Mouse (Mus musculus): ENCODE results near the gene Dstn.

DNA sequence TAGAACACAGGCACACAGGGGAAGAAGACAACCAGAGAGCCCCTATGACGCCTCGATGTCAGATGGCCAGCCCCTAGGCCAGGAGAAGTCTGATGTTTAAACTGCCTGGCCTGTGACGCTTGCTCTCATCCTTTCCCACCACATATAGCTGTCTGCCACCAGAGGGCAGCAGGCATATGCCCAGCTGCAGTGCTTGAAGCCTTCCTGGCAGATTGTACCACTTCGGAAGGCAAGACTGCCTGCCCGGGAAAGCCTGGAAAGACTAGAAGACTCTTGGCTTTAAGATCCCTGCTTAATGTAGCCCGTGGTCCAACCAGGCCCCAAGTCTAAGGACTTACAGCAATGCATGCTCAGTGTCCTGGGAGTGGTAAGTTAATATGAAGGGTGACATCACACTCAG is 47.8 kb upstream of the Dstn start:
- TF ChIP-seq CTCF (IDR thresholded peaks at IDR 0.05; ENCODE audit: insufficient read depth, low read depth, low read length) (peak; percentile 88), POLR2A (IDR thresholded peaks at IDR 0.05; ENCODE audit: insufficient read depth, low read depth, low read length) (no peak)

Data from olfactory bulb, adult 2 months (tissue).